Mouse (Mus musculus) c-Kit-negative CD71-positive TER-119-positive erythroid progenitor cells, embryonic 14.5 days (primary cell): ENCODE measurements at regions not wholly inside any gene's neighbourhood (a gene's known extent, or its start where the extent isn't known, plus 50 kb on each side); places are given as distances from the start of the nearest gene placed in this dataset.

Experiments used
- DNase-seq: peaks from one replicate; pipeline ENCODE4 v3.0.0-alpha.2; 2013; ENCODE audit warnings: low read depth, low spot score

DNA sequence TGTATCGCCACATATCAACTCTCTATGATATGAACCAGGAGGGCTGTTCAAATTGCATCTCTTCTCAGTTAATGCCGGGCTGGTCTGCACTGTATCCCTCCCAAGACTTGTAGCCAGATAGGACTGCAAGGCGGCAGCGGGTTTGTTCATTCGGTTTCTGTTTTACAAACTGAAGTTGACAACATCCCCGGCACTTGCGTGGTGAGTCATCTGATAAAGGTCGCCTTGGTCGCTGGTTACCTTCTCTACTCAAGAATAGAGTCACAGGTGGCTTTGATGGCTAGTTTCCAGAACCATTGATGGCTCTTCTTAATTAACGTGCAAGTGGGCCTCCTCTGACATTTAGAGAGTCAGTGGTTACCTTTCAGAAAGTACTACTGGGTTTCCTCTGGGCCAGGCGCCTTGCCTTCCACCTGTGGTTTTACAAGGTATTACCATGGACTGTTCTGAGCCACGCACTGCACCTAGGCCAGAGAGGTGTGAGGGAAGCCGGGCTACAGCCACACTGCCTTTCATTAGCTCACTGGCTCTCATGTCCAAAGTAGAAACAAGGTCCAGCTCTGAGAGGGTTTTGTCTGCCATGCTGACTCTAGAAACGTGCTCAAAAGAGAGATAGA is 1266.9 kb upstream of the A1bg start:
- DNase-seq: no peak

DNA sequence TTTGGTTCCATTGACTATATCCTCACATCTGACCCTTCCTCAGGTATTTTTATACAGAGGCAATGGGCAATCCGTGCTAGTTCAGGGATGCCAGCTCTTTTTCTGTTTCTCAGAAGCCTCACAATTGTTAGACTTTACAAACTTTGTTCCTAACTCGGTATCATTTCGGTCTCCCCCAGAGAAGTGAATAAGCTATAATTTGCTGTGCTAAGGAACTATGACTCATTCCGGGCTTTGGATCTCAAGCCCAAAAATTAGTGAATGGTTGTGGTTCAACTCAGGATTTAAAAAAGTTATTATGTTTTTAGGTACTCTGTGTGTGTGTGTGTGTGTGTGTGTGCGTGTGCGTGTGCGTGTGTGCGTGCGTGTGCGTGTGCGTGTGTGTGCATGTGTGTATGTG is 1263.7 kb upstream of the A1bg start:
- DNase-seq: no peak

DNA sequence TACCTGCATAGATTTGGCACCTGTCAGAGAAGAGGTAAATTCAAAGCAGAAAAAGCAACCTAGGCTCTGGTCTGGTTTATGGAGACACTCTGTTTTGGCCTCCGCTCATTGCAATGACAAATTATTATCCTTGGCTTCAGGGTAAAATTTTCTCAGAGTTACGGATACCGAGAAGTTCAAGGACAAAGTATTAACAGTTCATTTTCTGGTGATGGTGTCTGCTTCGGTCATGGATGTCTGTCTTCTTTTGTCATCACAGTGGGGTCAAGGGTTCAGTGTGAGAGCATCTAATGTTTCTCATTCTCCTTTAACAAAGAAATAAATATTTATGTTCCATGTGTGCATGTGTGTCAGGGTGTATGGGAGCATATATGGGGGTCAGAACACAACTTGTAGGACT is 1261.0 kb upstream of the A1bg start:
- no peak for DNase-seq

GRCm38 (mm10) chr15:62181454-62181910 is 1258.7 kb upstream of the A1bg start:
- no peak for DNase-seq

GRCm38 (mm10) chr15:62180718-62181117 is 1257.9 kb upstream of the A1bg start:
- no peak for DNase-seq

GRCm38 (mm10) chr15:62179801-62180200 is 1257.0 kb upstream of the A1bg start:
- no peak for DNase-seq

GRCm38 (mm10) chr15:62178568-62178967 is 1255.8 kb upstream of the A1bg start:
- DNase-seq: no peak

GRCm38 (mm10) chr15:62177768-62178410 is 1255.1 kb upstream of the A1bg start:
- no peak for DNase-seq

DNA sequence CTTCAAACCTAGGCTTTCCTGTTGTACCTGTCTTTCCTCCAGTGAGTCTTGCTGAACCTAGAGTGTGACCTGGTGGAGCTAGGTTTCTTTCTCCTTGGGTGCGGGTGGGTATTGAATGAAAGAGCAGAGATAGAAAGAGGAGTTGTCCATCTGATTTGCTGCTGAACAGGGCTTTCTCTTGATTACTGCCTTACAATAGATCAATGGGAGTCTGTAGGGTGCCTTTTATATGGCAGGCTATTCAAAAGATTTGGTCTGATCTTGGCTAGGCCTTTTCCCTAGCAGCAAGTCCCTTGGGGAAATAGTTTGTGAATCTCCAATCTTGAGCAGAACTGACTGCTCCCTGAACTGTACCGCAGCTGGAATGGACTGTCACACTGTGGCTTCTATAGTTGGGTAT is 1253.3 kb upstream of the A1bg start:
- no peak for DNase-seq

GRCm38 (mm10) chr15:62173633-62174543 is 1251.1 kb upstream of the A1bg start:
- no peak for DNase-seq

GRCm38 (mm10) chr15:62171632-62172031 is 1248.8 kb upstream of the A1bg start:
- no peak for DNase-seq

DNA sequence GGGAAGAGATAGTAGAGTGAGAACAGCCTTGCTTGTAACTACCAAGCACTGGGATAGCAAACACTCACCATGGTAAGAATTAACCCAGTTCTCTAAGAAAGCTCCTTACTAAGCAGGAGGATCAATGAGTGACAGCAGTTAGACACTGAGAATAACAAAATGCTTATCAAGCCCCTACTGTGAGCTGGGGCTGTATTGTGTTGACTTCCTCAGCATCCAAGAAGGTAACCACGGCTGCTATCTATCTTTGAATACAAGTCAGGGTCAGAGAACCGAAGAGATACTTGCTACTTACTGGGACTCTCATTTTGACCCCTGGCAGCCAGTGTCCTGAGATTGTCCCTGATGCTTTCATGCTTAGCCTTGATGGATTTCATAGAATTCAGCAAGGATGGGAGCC is 1248.4 kb upstream of the A1bg start:
- no peak for DNase-seq

DNA sequence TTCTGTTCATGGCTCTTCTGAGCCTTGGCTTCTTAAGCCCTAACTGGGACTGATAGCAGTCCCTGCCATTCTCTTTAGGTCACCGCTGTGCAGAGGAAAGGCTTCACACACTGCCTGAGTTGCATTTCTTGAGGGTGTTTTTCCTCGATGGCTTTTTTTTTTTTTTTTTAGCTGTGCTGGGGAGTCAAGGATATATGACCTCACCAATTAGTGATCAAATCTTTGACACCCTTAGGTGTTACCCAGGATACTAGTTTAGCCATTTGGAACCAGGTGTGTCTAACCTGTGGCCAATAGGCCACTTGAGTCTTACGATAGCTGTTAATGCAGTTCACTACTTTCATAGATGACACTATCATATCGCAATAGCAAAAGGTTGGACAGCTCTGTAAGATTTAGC is 1247.5 kb upstream of the A1bg start:
- DNase-seq: no peak

DNA sequence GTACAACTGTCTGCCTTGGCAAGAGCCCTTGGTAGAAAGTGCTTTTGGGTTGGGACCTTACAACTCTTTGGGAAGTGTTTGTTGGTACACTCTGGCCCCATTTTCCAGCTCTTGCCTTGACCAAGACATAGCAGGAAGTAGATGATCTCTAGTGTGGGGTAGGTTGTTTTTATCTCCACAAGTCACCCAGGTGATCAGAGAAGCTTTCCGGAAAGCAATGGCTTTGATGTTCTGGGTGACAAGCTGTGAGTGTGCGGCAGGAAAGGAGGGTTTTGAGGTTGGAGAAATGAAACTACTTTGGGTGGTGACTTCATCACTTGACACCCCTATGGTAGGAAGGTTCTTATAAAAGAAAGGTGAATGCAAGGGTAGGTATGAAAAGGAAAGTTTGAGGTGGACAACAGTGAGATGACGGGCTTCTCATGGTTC is 1246.8 kb upstream of the A1bg start:
- DNase-seq: no peak

DNA sequence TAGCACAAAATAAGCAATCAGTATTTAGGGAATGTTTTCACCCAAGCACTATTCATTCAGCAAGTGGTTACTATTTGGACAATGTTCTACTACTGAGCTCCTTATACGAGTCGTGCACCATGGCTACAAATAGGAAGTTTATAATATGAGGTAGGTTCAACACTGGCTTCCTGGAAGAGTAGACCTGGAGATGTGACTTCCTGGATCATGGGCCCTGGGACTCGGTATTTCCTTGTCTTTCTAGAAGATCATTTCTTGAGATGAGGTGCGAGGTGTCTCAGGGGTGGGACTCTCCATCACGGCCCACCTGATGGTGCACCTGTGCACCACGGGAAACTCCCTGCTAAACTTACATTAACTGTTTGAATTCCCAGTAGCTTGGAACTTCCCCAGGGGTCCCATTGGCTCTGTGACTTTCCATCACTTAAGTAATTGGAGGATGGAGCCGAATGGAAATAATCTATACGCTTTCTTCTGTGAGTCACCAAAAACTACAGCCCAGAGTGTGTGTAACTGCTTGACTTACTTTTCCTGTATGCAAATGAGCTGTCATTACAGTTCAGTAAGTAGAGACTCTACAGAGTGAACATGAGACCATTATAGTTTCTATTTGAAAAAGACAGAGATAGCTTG is 1246.3 kb upstream of the A1bg start:
- DNase-seq: no peak

- DNase-seq: no peak
Observed at GRCm38 (mm10) chr15:62168522-62168921, 1245.7 kb upstream of the A1bg start.

DNA sequence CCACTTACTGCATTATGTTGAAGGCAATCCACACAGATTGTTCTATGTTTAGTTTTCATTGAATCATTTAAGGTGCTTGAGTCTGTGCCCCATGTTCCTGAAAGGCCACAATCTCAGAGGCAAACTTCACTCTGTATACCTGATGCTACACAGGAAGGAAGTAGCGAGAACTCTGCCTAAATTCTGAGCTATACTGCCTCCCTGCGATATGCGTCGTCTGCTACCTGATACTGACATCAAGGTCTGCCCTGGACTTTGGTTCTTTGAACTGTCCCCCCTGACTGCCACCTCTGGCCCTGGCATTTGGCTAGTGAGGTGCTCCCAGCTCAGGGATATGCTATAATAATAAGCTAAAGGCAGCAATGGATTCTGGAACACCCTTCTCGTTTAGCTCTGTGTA is 1244.0 kb upstream of the A1bg start:
- DNase-seq: no peak

DNA sequence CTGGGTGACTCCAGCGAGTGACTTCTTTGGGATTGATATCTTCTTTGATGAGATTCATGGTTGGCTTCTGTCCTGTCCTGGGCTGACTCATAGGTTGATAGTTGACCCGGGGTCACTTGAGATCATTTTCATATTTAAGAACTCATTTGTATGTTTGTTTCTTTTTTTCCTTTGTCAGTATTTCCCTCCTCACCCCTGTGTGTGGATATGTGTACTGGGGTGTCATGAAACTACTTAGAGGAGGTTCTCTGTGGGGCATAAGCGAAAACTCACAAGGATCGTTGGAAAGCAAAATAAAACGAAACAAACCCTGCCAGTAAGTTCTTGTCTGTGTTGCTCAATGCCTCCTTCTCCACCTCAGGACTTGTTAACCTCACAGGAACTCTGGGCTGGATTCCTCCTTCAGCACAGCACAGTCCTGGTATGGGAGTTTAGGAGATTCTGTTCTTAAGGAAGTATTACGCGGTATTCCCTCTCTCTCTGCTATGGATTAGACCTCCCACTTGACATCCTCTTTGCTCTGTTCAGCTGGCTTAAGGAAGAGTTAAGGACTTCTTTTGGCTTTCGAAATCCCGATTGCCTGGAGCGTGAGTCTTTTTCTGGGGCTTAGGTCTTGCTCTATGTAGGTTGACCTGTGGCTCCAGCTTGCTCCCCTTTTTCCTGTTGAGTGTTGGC is 1243.2 kb upstream of the A1bg start:
- DNase-seq: no peak

- DNase-seq: no peak
Observed at GRCm38 (mm10) chr15:62164766-62165410, 1242.1 kb upstream of the A1bg start.

DNA sequence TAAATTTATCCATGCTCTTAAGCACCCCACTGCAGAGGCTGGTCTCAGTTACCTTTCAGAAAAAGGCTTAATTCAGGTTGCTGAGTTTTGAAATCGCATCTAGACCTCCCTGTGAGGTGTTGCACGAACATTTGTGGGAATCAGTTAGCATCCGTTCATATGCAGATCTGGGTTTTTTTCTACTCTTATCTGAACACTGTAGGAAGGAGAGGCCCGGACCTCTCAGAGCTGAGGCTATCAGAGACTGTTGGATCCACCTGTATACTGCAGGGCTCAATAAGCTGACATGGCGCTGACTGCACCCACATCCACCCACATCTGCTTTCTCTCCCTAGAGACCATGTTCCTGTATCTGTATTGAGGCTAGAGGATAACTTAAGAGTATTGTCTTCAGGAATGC is 1240.4 kb upstream of the A1bg start:
- DNase-seq: no peak

GRCm38 (mm10) chr15:62162648-62163194 is 1239.9 kb upstream of the A1bg start:
- no peak for DNase-seq
